Mouse (Mus musculus) layer of hippocampus, adult 8-10 months (tissue): ENCODE results near the gene Fam50b. TPM values are rescaled to one million over a fixed set of nuclear protein-coding genes. Genes with fewer than 3 reads are reported as not detected.

ENCODE experiments used
- DNase-seq, 2 experiments: peaks; one replicate each; pipeline ENCODE4 v3.0.0; 2022; ENCODE audit warnings: low spot score in 2 of 2
- total RNA-seq, 4 experiments: library from RNA; stranded (reverse); gene quantifications; 2 replicates each; pipeline ENCODE4 v1.2.4; 2022

The Fam50b gene
- total RNA-seq, 4 experiments from 2014 or later, result not detected

- no peak for DNase-seq
Measured at GRCm38 (mm10) chr13:34789176-34789818, 54.6 kb downstream of the Fam50b start.

DNA sequence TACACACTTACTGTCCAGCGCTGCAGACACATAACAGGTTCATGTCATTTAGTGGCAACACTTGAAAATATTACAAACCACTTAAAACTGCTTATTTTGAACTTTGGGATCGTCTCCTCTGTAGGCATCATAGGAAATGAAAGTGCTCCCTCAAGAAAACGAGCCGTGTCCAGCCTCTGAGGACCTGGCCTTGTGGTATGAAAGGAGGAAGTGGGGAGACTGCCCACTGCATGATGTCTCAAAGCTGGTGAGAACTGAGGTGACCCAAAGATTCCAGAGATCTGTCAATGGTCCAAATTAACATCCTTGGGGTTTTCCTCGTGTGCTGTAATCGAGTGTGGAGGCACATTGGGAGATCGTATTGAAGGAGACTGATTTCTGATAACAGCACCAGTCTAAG is 58.4 kb downstream of the Fam50b start:
- no peak for DNase-seq

DNA sequence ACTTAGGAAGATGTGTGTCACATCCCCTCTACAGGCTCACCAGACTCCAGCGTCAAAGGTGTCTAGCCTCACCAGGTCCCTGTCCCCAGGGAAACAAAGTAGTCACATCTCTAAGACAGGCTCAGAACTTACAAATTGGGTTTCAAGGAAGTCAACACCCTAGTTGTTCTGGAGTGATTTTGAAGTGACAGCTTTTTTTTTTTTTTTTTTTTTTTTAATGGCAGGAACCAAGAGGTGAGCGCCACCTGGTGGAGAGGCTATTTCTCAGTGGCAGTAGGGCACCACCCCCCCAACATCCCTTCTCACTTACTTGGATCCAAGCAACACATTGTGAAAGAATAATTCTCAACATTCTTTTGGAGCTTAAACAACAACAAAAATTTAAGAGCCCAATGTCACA is 59.2 kb downstream of the Fam50b start:
- DNase-seq, result peak in 1 of 2 experiments; percentile 55

GRCm38 (mm10) chr13:34794426-34794825 is 59.8 kb downstream of the Fam50b start:
- no peak for DNase-seq

Other genes starting within 250 kb of the Fam50b start
- 10 to 100 TPM; 11.2 to 16.2 (median 12.5) TPM for gene Pxdc1, start 81.4 kb upstream of the Fam50b start, total RNA-seq
- gene Prpf4b, start 140.5 kb downstream of the Fam50b start, total RNA-seq, result 100 to 1,000 TPM in 1 of 4 experiments, 10 to 100 TPM in 3; 79.9 to 103 (median 87.0) TPM
- gene Fam217a, start 189.5 kb downstream of the Fam50b start, total RNA-seq, result 1 to 10 TPM in 2 of 4 experiments, under 1 TPM in 2; 0.75 to 1.4 (median 1.1) TPM
- not detected for gene 4933417A18Rik, start 189.6 kb downstream of the Fam50b start, total RNA-seq
- gene Eci3, start 229.0 kb downstream of the Fam50b start, total RNA-seq, result 1 to 10 TPM in 2 of 4 experiments, under 1 TPM in 2; 0.83 to 2.4 (median 1.3) TPM